Mouse (Mus musculus) gastrocnemius, adult 2 months (tissue): ENCODE measurements around the gene Tecpr2. TPM values are rescaled to one million over a fixed set of nuclear protein-coding genes. Genes with fewer than 3 reads are reported as not detected.

Experiments used
- DNase-seq: peaks from one replicate; pipeline ENCODE4 v3.0.0; 2022
- H3K27ac ChIP-seq: fragments of 200-600 bp; 2 replicates; pipeline ENCODE4 v1.8.1; 2022; ENCODE audit warnings: mild to moderate bottlenecking
- H3K4me3 ChIP-seq: fragments of 200-600 bp; 2 replicates; pipeline ENCODE4 v1.8.1; 2022; ENCODE audit warnings: mild to moderate bottlenecking, moderate library complexity
- CTCF ChIP-seq: fragments of 200-600 bp; IDR thresholded peaks from 2 replicates; pipeline ENCODE4 v1.8.1; 2022; ENCODE audit warnings: antibody characterized with exemption, mild to moderate bottlenecking, moderate library complexity
- intact Hi-C: fragments of 180-260 bp; cut with DNase I; formaldehyde crosslinking; loops from one replicate; pipeline ENCODE4 v1.15.1; 2025
- total RNA-seq, 2 experiments: library from RNA; stranded (reverse); gene quantifications; 2 replicates each; pipeline ENCODE4 v1.2.3; 2021

Gene Tecpr2
- total RNA-seq, 2 experiments from 2014 or later, result 2.4 TPM

DNA sequence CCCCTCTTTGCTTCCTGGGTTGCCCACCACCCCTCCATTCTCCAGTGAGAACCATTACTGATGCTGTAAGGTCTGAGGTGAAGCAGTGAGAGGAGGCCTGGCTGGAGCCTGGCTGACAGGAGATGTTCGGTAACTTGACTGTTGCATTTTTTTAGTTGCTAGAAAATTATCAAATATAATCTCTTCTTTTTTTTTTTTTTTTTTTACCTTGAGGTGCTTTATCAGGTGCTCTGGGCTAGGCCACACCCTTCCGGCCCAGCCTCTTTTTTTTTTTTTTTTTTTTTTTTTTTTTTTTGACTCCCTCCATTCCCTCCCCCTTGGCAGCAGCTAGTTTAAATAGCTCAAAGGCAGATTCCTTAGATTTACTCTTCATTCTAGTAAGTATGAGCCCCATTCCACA is 64.8 kb downstream of the Tecpr2 start:
- H3K4me3 ChIP-seq, result no peak overlapping the region
- DNase-seq, result no peak
- intact Hi-C loops, result no loop called here
- TF ChIP-seq CTCF, result no peak
- H3K27ac ChIP-seq, result no peak overlapping the region

DNA sequence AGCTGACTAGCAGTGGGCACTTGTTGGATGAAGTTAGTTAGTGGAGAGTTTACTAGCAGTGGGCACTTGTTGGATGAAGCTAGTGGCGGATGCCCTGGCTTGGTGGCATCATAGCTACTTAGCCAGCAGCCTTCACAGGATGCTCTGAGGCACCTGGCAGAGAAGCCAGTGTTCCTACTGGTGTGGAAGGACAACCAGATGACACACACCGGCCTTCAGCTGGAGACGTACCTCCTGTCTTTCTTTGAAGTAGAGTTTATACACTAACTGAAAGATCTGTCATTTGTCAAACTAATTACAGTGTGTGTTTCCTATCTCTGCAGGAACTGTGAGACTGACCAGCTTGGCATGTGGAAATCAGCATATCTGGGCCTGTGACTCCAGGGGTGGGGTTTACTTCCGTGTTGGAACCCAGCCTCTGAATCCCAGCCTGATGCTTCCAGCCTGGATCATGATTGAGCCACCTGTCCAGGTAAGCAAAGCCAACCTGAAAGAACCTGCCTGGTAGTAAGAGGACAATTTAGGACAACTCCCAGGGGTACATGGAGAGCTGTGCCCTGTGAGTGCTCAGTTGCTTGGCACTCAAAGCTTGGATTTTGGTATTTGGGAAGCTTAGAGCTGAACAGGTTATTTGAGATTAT is 65.4 kb downstream of the Tecpr2 start:
- DNase-seq, result no peak
- Histone ChIP-seq H3K4me3 (no peak overlapping the region), H3K27ac (no peak overlapping the region)
- no peak for TF ChIP-seq CTCF
- intact Hi-C loops, result no loop called here

DNA sequence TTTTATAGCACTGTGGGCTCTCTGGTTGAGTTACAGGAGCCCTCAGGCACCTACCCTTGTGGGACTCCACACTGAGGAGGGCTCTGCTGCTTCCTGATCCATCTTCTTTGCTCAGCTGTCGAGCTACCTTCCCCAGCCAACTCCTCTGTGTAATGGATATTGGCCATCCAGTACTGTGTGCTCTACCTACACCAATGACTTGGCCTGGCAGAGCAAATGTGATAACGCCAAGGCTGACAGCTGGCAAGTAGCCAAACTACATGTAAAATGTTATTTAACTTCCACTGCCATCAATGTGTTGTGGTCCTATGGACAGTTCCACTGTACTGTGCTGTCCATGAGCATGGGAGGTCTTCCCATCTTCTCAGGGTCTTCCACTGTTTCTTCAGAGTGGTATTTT is 72.9 kb downstream of the Tecpr2 start:
- Histone ChIP-seq H3K27ac (no peak overlapping the region), H3K4me3 (no peak overlapping the region)
- TF ChIP-seq CTCF, result no peak
- no peak for DNase-seq
- intact Hi-C loops, result no loop called here

DNA sequence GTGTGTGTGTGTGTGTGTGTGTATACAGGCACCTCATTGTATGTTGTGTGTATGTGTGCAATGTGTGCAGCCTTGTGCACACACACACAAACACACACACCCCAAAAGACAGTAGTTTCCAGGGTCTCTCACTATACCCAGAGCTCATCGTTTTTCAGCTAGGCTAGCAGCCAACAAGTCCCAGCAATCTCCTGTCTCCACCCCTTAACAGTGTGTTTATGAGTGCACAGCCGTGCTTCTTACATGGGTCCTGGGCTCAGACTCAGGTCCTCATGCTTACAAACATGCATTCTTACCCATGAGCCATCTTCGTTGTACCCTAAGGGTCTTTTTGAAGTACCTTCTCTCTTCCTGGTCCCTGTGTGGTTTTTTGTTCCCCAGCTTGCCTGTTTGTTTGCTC is 76.4 kb downstream of the Tecpr2 start:
- no peak for DNase-seq
- Histone ChIP-seq H3K27ac (no peak overlapping the region), H3K4me3 (no peak overlapping the region)
- intact Hi-C loops, result no loop called here
- no peak for TF ChIP-seq CTCF

DNA sequence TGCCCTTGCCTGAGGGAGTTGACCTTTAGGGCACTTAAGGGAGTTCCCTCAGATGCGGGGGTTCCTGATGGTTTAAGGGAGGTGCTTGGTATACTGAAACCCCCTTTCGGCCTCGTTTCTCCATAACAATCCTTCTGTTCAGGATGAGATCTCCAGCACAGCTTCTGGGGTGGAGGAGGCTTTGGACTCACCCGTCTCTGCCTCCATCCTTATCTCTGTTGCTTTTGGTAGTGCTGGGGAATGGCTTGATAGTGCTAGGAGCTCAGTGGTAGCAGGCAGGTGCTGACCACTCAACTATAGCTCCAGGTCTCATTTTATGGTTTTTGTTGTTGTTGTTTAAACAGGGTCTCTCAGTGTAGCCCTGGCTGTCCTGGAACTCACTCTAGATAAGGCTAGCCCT is 77.0 kb downstream of the Tecpr2 start:
- intact Hi-C loops, result no loop called here
- TF ChIP-seq CTCF, result no peak
- DNase-seq, result no peak
- H3K27ac ChIP-seq, result no peak overlapping the region
- H3K4me3 ChIP-seq, result no peak overlapping the region

DNA sequence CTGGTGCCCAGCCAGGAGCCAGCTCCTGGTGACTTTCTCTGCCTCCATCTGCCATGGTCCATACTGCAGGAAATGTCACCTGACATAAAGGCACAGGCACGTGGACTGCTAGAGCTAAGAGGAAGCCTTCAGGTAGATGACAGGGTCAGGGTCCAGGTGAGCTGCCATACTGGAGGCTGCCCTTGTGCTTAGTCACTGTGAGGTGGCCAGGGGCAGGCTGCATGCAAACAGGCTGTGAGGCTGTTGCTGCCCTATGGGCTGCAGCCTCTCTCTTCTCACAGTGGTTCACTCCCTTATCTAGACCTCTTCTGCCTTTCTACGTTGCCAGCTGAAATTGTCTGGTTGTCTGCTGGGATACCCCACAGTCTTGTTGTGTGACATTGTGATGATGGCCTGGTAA is 78.1 kb downstream of the Tecpr2 start:
- TF ChIP-seq CTCF, result no peak
- Histone ChIP-seq H3K27ac (peak overlapping the region; percentile 32), H3K4me3 (no peak overlapping the region)
- DNase-seq, result peak; percentile 22
- intact Hi-C loops, result no loop called here

DNA sequence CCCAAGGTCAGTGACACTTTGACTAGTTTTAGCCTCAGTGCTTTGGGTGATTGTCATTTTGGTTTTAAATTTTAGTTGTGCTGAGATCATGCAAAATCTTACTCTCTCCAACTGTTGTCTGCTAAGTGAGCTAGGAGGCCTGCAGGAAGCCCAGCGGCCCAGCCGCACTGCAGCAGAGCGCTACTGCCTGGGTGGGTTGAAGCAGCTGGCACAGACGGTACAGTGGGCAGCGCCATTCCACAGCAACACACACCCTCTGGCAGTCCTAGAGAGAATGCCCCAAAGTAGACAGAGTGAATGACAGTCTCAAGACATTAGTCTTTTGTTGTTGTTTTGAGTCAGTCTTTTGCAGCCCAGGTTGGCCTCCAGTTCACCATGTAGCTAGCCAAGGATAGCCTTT is 81.3 kb downstream of the Tecpr2 start:
- Histone ChIP-seq H3K4me3 (no peak overlapping the region), H3K27ac (peak overlapping the region; percentile 16; the same call in 1 of the 2 replicates)
- intact Hi-C loops, result no loop called here
- TF ChIP-seq CTCF, result no peak
- no peak for DNase-seq

DNA sequence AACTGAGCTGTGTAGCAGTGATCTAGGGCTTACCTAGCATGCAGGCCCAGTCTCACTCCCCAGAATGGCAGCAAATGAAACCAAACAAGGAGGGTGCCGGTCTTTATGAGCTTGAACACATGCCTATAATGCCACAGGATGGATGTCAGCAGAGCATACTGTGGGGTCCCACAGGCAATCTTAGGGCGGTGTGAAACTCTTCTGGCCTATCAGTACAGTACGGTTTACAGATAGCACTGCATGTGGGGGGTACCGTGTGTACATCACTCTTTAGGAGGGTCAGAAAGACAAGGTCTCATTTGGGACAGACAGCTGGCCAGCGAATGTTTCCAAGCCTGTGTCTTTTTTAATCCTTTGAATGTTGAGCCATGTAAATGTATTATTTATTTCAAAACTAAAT is 82.9 kb downstream of the Tecpr2 start:
- intact Hi-C loops, result no loop called here
- peak overlapping the region; percentile 10; the same call in 1 of the 2 replicates for H3K27ac ChIP-seq
- no peak for TF ChIP-seq CTCF
- H3K4me3 ChIP-seq, result no peak overlapping the region
- no peak for DNase-seq

DNA sequence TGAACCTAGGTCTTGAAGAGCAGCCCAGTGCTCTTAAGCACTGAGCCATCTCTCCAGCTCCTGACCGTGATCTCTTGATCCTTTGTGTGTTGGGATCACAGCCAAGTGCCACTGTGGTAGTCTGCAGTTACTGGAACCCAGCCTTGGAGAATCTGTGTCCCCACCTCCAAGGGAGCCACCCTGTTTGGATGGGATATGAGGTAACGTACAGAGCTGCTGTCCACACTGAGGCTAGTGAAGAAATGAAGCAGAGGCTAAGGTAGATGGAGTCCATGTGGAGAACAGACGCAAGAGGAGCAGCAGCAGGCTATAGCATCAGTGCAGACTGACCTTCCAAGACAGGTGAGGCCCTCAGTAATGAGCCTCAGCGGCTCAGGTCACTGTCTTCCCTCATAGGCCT is 84.8 kb downstream of the Tecpr2 start:
- Histone ChIP-seq H3K27ac (peak overlapping the region; percentile 100), H3K4me3 (peak overlapping the region; percentile 78)
- TF ChIP-seq CTCF, result no peak
- intact Hi-C loops, result no loop called here
- peak; percentile 25 for DNase-seq

DNA sequence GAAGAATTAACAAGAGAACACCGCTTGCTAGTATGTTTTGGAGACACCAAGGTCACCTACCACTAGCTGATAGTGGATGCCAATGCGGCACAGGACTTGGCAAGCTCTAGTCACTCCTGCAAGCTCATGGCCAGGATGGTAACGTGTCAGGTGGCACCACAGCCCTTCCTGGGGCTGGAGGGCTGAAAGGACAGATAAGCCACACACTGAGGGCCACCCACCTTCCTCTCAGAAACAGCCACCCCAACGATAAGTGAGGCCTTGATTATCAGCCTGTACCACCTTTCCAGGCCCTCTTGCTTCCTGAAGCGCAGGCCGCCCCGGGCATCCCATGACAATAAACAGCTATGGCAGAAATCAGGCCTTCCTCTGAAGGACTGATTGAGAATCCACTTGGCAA is 85.2 kb downstream of the Tecpr2 start:
- no peak for TF ChIP-seq CTCF
- Histone ChIP-seq H3K27ac (peak overlapping the region; percentile 100), H3K4me3 (peak overlapping the region; percentile 78)
- peak; percentile 75 for DNase-seq
- intact Hi-C loops, result no loop called here

DNA sequence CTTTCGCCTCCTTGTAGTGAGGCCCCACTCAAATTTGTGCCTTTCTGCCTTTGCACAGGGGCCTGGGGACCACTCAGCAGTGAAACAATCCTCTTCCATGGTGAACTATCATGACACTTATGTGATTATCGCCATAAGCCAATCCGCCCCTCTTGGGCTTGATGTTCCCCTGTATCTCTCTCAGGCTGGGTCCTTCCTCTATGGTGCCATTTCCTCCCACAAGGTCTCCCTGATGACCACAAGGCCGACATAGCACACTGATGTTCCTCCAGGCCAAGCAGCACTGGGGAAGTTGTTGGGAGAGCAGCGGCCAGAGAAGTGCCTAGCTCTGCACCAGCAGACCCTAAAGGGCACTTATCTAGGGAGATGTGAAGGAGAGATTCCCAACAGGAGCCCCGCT is 85.7 kb downstream of the Tecpr2 start:
- peak overlapping the region; percentile 100 for H3K27ac ChIP-seq
- TF ChIP-seq CTCF, result no peak
- DNase-seq, result peak; percentile 31
- peak overlapping the region; percentile 78 for H3K4me3 ChIP-seq
- intact Hi-C loops, result no loop called here

DNA sequence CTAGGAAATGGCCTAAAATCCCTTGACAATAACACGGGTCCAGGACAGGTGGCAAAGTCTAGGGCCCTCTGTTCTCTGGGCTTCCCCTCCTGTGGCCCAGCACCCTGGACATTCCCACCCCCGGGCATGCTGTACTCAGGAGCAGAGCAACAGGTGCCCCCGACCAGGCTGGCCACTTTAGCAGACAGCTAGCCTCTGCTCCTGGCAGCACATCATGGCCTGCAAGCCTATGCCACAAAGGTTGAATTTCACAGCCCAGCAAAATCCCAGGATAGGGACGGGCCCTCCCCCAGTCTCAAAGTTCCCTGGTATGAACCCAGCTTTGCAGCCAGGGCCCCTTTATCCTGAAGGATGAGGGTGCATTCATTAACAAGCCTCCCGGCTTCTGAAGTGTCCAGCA is 86.3 kb downstream of the Tecpr2 start:
- peak overlapping the region; percentile 100 for H3K27ac ChIP-seq
- intact Hi-C loops, result no loop called here

DNA sequence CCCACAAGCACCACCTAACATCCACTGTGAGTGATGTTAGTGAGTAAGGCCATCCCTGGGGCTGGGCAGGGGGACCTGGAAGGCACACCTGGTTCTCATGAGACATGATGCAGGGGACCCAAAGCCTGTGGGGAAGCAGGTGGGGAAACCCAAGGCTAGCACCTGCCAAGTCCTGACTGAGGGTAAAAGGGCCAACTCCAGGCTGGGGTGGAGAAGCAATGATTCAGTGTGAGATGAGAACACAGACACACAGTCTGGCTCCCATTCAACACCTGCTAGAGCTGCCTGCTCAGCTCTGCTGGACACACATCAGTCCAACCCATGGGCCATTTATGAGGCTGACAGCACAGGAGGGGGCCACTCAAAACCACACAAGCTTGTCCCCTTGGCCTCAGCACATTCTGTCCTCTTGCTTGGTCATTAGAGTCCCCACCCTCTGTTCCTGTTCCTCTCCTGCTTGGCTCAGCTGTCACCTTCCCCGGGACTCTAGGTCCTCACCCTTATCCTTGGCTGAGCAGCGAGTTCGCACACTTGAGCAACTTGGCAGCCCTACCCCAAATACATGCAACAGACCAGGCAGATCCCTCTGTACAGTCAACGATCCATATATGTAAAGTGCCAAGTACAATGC is 86.9 kb downstream of the Tecpr2 start:
- intact Hi-C loops, result no loop called here

More for the DNA sequence above, 86.3 kb downstream of the Tecpr2 start:
- H3K4me3 ChIP-seq, result peak overlapping the region; percentile 78
- DNase-seq, result peak; percentile 90
- TF ChIP-seq CTCF, result no peak

More for the DNA sequence above, 86.9 kb downstream of the Tecpr2 start:
- no peak for TF ChIP-seq CTCF
- Histone ChIP-seq H3K4me3 (peak overlapping the region; percentile 78), H3K27ac (peak overlapping the region; percentile 100)
- peak; percentile 85 for DNase-seq
